Mouse (Mus musculus) intestine, postnatal 0 days (tissue): ENCODE results near the gene Cpt2. TPM values are rescaled to one million over a fixed set of nuclear protein-coding genes. Genes with fewer than 3 reads are reported as not detected.

ENCODE experiments used
- ATAC-seq: fragments of 200-750 bp; cut with Nextera tagmentation; 2 replicates; pipeline ENCODE4 v1.8.0; 2017; ENCODE audit warnings: mild to moderate bottlenecking, moderate TSS enrichment, moderate library complexity
- H3K27ac ChIP-seq: fragments of 300-500 bp; sonication (generic); 2 replicates; pipeline ENCODE4 v1.5.1; 2014; ENCODE audit warnings: mild to moderate bottlenecking, low read depth, low read length, moderate library complexity
- H3K27me3 ChIP-seq: fragments of 300-500 bp; sonication (generic); replicated peaks from 2 replicates; pipeline ENCODE4 v1.6.1; 2014; ENCODE audit warnings: low read length, mixed read lengths; ENCODE audit not compliant: control insufficient read depth, insufficient read depth
- H3K36me3 ChIP-seq: fragments of 300-500 bp; sonication (generic); 2 replicates; pipeline ENCODE4 v1.6.1; 2014; ENCODE audit warnings: mild to moderate bottlenecking, moderate library complexity; ENCODE audit not compliant: control insufficient read depth, insufficient read depth
- H3K4me1 ChIP-seq: fragments of 300-500 bp; sonication (generic); replicated peaks from 2 replicates; pipeline ENCODE4 v1.6.1; 2014; ENCODE audit warnings: antibody characterized with exemption, low read length, mixed read lengths; ENCODE audit not compliant: control insufficient read depth, insufficient read depth
- H3K4me2 ChIP-seq: fragments of 300-500 bp; sonication (generic); replicated peaks from 2 replicates; pipeline ENCODE4 v1.6.1; 2014; ENCODE audit warnings: low read depth, mild to moderate bottlenecking, moderate library complexity
- H3K4me3 ChIP-seq: fragments of 300-500 bp; sonication (generic); 2 replicates; pipeline ENCODE4 v1.5.1; 2014; ENCODE audit warnings: low read depth, low read length
- H3K9ac ChIP-seq: fragments of 300-500 bp; sonication (generic); 2 replicates; pipeline ENCODE4 v1.6.1; 2014; ENCODE audit warnings: mild to moderate bottlenecking, low read depth, low read length
- H3K9me3 ChIP-seq: fragments of 300-500 bp; sonication (generic); 2 replicates; pipeline ENCODE4 v1.6.1; 2016; ENCODE audit warnings: mixed run types; ENCODE audit not compliant: control insufficient read depth
- CTCF ChIP-seq: sonication (generic); IDR thresholded peaks from 2 replicates; pipeline ENCODE4 v1.5.1; 2016; ENCODE audit warnings: low read depth, mild to moderate bottlenecking, control low read depth, antibody characterized with exemption, moderate library complexity
- WGBS: fragments of 180-500 bp; shearing (Covaris S2); extraction: QIAGEN DNeasy Blood & Tissue Kit; methylation state at CpG from one replicate; pipeline ENCODE4 v1.1.7; 2014; 5-methylcytosine and 5-hydroxymethylcytosine counted together
- polyA plus RNA-seq: library from polyadenylated mRNA; unstranded; fragments of >200 nt; fragmentation: Nextera tagmentation; extraction: Ambion mirVana; gene quantifications from 2 replicates; pipeline ENCODE4 v1.2.1, GENCODE M21; 2015

Gene Cpt2
- polyA plus RNA-seq, 1 experiment from 2014 or later: 128 TPM

DNA sequence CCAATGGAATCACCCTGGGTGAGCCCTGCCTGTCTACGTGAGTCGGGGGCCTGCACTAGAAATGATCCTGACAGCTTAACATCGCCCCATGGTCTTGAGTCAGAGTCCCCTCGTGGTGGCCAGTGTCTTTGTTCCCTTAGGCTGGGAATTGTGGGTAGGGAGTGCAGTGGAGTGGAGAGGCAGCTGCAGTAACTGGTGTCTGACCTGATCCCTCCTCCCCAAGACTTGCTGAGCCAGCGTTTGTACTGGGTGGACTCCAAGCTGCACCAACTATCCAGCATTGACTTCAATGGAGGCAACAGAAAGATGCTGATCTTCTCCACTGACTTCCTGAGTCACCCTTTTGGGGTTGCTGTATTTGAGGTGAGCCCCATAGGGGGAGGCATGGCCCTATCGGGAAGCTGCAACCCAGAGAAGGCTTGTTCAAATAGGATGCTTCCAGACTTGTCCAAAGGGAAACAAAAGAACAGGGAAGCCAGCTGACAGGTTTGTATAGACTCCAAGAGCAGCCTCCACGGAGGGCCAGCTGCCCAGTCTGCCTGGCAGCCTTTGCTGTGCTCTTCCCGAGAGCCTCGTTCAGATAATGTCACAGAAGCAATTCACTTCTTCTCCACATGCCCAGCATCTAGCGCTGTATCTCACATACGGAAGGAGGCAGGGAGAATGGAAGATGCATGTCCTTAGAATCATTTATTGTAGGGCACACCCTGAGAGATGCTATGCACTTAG, 66.3 kb downstream of the Cpt2 start:
- Histone ChIP-seq H3K36me3 (no peaks in the 10 kb centered on the region), H3K27ac (no peak overlapping the region), H3K9me3 (no peaks in the 10 kb centered on the region), H3K9ac (no peak overlapping the region), H3K27me3 (no peaks in the 10 kb centered on the region), H3K4me1 (no peaks in the 10 kb centered on the region), H3K4me3 (no peak overlapping the region), H3K4me2 (no peak overlapping the region)
- ATAC-seq: no peak
- 76% methylated on average over 11 of the region's 11 CpGs for WGBS
- no peak for TF ChIP-seq CTCF

Other genes with a start within 250 kb of the Cpt2 start
- gene Dmrtb1, start 239.4 kb downstream of the Cpt2 start, polyA plus RNA-seq: not detected in 2 replicates
- 0.66 and 0.82 TPM in 2 replicates for gene Lrp8, start 121.3 kb downstream of the Cpt2 start, polyA plus RNA-seq
- gene Magoh, start 43.9 kb downstream of the Cpt2 start, polyA plus RNA-seq: 114 and 121 TPM in 2 replicates
- gene 0610037L13Rik, start 33.8 kb downstream of the Cpt2 start, polyA plus RNA-seq: 72.4 and 76.2 TPM in 2 replicates
- gene Slc1a7, start 44.7 kb upstream of the Cpt2 start, polyA plus RNA-seq: 0.10 and 0.14 TPM in 2 replicates
- gene Podn, start 172.8 kb upstream of the Cpt2 start, polyA plus RNA-seq: 5.0 and 6.5 TPM in 2 replicates
- gene Scp2, start 221.4 kb upstream of the Cpt2 start, polyA plus RNA-seq: 943 and 956 TPM in 2 replicates
- 20.6 and 20.8 TPM in 2 replicates for gene Echdc2, start 241.8 kb upstream of the Cpt2 start, polyA plus RNA-seq